Mouse (Mus musculus): ENCODE measurements around the gene Ppm1k. TPM values are rescaled to one million over a fixed set of nuclear protein-coding genes. Genes with fewer than 3 reads are reported as not detected.
"Not testable (repeated sequence)": the region's sequence is repeated elsewhere in the genome, so short reads cannot be mapped to it uniquely, and the experiment has no call there.

Ppm1k gene
- polyA plus RNA-seq, 1 experiment, result 17.2 TPM

DNA sequence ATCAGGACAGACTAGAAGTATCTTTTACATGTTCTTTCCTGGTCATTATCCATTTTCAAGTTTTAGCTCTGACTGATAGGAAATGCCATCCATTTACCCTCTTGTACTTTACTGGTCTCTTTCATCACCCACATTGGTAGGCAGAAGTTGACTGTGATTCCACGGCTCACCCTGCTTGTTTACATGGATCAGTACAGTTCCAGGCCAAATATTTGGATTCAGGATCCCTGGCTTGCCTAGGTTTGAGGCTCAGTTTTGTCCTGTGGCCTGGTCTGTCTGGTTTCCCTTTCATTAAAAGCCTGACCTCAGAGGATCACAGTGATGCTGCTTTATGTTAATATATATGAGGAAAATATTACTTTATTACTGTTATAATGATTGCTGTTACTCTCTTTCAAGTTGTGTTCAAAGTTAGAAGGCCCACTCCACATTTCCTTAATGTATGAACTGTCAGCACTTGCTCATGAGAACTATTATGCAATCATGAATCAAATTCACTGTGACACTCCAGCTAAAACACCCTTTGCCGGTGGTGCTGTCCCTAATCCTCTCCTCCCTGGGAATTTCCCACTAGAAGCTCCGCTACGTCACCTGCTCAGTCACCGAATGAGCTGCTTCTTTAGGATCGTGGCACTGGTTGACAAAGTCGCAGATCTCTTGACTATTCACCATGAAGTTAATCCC, 21.8 kb downstream of the Ppm1k start:
- Histone ChIP-seq H3K4me3 (ENCODE audit: insufficient read depth, low read depth, low read length) (no peak overlapping the region), H3K27ac (replicated peaks; ENCODE audit: low read depth, low read length) (no peak overlapping the region), H3K4me1 (ENCODE audit: control insufficient read depth, insufficient read depth, insufficient read length, low read length) (no peaks in the 10 kb centered on the region)

DNA sequence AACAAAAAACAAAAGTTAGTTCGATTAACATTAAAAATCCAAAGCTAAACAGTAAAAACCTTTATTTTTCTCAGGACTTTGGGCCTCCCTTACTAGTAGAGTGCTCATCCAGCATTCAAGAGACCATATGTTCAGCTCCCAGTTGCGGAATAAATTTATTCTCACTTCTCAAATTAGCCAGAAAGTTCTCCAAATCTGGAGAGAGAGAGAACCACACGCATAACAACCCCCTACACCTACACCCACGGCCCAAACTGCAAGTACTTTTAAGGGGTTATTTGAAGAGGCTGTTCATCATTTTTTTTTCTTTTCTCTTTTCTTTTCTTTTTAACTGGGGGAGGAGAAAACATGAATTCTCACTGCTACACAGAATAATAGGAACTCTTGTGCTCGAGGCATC, 23.4 kb downstream of the Ppm1k start:
- Histone ChIP-seq H3K4me3 (ENCODE audit: insufficient read depth, low read depth, low read length) (no peak overlapping the region), H3K27ac (replicated peaks; ENCODE audit: low read depth, low read length) (no peak overlapping the region), H3K4me1 (ENCODE audit: control insufficient read depth, insufficient read depth, insufficient read length, low read length) (no peaks in the 10 kb centered on the region)

DNA sequence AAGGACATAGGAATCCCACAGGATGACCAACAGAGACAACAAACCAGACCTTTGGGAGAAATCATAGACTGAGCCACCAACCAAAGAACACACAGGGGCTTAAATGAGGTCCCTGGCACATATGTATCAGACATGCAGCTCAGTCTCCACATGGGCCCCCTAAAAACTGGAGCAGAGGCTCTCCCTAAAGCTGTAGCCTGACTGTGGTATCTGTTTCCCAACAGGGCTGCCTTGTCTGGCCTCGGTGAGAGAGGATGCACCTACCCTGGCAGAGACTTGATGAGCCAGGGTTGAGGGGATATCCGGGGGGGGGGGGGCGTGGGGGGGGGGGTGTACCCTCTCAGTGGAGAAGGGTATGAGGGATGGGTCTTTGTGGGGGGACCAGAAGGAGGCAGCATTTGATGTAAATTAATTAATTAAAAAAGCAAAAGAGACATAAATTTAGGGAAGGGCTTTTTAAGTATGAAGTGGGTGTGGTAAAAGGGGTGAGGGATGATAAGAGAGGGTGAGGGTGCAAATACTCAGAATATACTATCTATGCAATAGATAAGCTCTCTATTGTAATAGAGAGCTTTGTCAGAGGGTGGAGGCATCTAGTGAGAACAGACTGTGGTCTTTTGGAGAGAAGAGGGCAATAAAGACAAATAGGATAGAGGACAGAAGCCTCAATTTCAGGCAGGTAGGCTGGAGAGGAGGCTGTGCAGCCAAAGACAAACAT, 31.4 kb downstream of the Ppm1k start:
- H3K27ac ChIP-seq (replicated peaks; ENCODE audit: low read depth, low read length), result no peak overlapping the region
- H3K4me1 ChIP-seq (ENCODE audit: control insufficient read depth, insufficient read depth, insufficient read length, low read length), result no peaks in the 10 kb centered on the region
- no peak overlapping the region for H3K4me3 ChIP-seq (ENCODE audit: insufficient read depth, low read depth, low read length)

DNA sequence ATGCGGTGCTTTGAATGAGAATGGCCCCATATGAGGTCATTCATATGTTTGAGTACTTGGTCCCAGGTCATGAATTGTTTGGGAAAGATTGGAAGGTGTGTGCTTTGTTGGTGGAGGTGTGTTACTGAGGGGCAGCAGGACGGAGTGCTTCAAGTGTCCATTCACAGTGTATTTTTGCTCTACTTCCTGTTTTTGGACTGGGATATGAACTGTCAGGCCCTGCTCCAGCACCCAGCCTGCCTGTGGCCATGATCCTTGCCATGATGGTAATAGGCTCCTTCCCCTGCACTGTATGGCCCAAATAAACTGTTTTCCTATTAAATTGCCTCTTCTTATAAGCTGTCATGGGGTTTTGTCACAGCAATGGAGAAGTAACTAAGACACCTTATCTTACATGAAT, 36.1 kb downstream of the Ppm1k start:
- Histone ChIP-seq H3K4me1 (ENCODE audit: control insufficient read depth, insufficient read depth, insufficient read length, low read length) (no peaks in the 10 kb centered on the region), H3K27ac (replicated peaks; ENCODE audit: low read depth, low read length) (no peak overlapping the region), H3K4me3 (ENCODE audit: insufficient read depth, low read depth, low read length) (no peak overlapping the region)

DNA sequence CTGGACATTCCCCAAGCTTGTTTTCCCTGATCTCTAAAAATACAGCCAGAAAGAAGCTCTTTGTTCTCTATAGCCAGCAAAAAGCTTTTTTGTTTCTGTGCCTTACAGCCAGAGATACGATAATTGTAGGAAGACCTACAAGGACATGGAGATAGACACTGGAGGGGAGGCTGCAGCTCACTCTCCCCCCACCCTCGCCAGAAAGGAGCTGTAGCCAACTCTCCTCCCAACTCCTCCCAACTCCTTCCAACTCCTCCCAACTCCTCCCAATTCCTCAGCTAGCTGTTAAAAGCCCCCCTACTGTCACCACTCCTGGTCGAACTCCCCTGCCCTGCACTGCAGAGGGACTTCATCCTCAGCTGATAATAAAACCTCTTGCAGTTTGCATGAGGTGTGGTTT, 67.1 kb downstream of the Ppm1k start:
- not testable (repeated sequence) for H3K4me1 ChIP-seq (ENCODE audit: control insufficient read depth, insufficient read depth, insufficient read length, low read length); H3K27ac ChIP-seq (replicated peaks; ENCODE audit: low read depth, low read length); H3K4me3 ChIP-seq (ENCODE audit: insufficient read depth, low read depth, low read length)

Other genes starting within 250 kb of the Ppm1k start
- not detected in 2 replicates for gene Vmn1r16, start 206.0 kb downstream of the Ppm1k start, polyA plus RNA-seq (2012; ENCODE audit: insufficient read depth, insufficient read length, missing spikeins)
- not detected in 2 replicates for gene Vmn1r17, start 171.7 kb downstream of the Ppm1k start, polyA plus RNA-seq (2012; ENCODE audit: insufficient read depth, insufficient read length, missing spikeins)
- not detected in 2 replicates for gene Vmn1r18, start 139.7 kb downstream of the Ppm1k start, polyA plus RNA-seq (2012; ENCODE audit: insufficient read depth, insufficient read length, missing spikeins)
- gene Vmn1r19, start 131.7 kb downstream of the Ppm1k start, polyA plus RNA-seq (2012; ENCODE audit: insufficient read depth, insufficient read length, missing spikeins), result not detected in 2 replicates
- gene Vmn1r20, start 106.5 kb downstream of the Ppm1k start, polyA plus RNA-seq (2012; ENCODE audit: insufficient read depth, insufficient read length, missing spikeins), result not detected in 2 replicates
- gene Herc6, start 45.5 kb upstream of the Ppm1k start, polyA plus RNA-seq (2012; ENCODE audit: insufficient read depth, insufficient read length, missing spikeins), result 2.5 and 3.1 TPM in 2 replicates
- gene Pyurf, start 156.6 kb upstream of the Ppm1k start, polyA plus RNA-seq (2012; ENCODE audit: insufficient read depth, insufficient read length, missing spikeins), result 55.3 and 70.3 TPM in 2 replicates
- gene Lancl2, start 167.1 kb upstream of the Ppm1k start, polyA plus RNA-seq (2012; ENCODE audit: insufficient read depth, insufficient read length, missing spikeins), result 13.5 and 13.6 TPM in 2 replicates

Measured in brown adipose tissue, adult 24 weeks (tissue).